Mouse (Mus musculus): ENCODE data around the gene Hist1h2bp. TPM values are rescaled to one million over a fixed set of nuclear protein-coding genes. Genes with fewer than 3 reads are reported as not detected.
A peak's percentile ranks its signal among the peaks of the same experiment; 100 is the strongest.
"Not testable (repeated sequence)": the region's sequence is repeated elsewhere in the genome, so short reads cannot be mapped to it uniquely, and the experiment has no call there.

The Hist1h2bp gene
- polyA plus RNA-seq, 1 experiment from 2014 or later = 2.5 TPM

GRCm38 (mm10) chr13:21830344-21830743 is 43.1 kb downstream of the Hist1h2bp start:
- H3K4me1 ChIP-seq (ENCODE audit: control insufficient read depth, insufficient read depth, low read length) = no peaks in the 10 kb centered on the region
- no peaks in the 10 kb centered on the region for H3K36me3 ChIP-seq (ENCODE audit: control insufficient read depth, insufficient read depth, low read length)
- H3K4me2 ChIP-seq = no peak overlapping the region
- no peak overlapping the region for H3K4me3 ChIP-seq (ENCODE audit: low read depth, low read length)
- no peaks in the 10 kb centered on the region for H3K27me3 ChIP-seq (ENCODE audit: control insufficient read depth, insufficient read depth, low read length)
- WGBS = 87% methylated on average over 10 of the region's 10 CpGs
- H3K9me3 ChIP-seq (ENCODE audit: control insufficient read depth, low read length) = no peaks in the 10 kb centered on the region
- DNase-seq (ENCODE audit: low spot score, missing footprints) (no peak), ATAC-seq (ENCODE audit: low FRiP score) (no peak)
- no peak overlapping the region for H3K9ac ChIP-seq (ENCODE audit: low read length)
- no peak overlapping the region for H3K27ac ChIP-seq (ENCODE audit: low read depth, low read length)

GRCm38 (mm10) chr13:21831418-21832394 is 44.4 kb downstream of the Hist1h2bp start, which contains the start of gene Hist1h4n:
TSS of gene Hist1h4n (minus strand) at chr13:21832196.
- not testable (repeated sequence) for H3K9me3 ChIP-seq (ENCODE audit: control insufficient read depth, low read length); H3K36me3 ChIP-seq (ENCODE audit: control insufficient read depth, insufficient read depth, low read length); H3K9ac ChIP-seq (ENCODE audit: low read length); H3K4me3 ChIP-seq (ENCODE audit: low read depth, low read length); DNase-seq (ENCODE audit: low spot score, missing footprints); H3K27ac ChIP-seq (ENCODE audit: low read depth, low read length); H3K27me3 ChIP-seq (ENCODE audit: control insufficient read depth, insufficient read depth, low read length); H3K4me1 ChIP-seq (ENCODE audit: control insufficient read depth, insufficient read depth, low read length)
- peak; percentile 80 for ATAC-seq (ENCODE audit: low FRiP score)
- 0% methylated on average over 17 of the region's 58 CpGs for WGBS
- 0 out of 2 replicates have a peak within 1 kb of the TSS, but pooled peaks have one; percentile 24 for H3K4me2 ChIP-seq

- H3K27ac ChIP-seq (ENCODE audit: low read depth, low read length); H3K9ac ChIP-seq (ENCODE audit: low read length); H3K27me3 ChIP-seq (ENCODE audit: control insufficient read depth, insufficient read depth, low read length); H3K36me3 ChIP-seq (ENCODE audit: control insufficient read depth, insufficient read depth, low read length); H3K9me3 ChIP-seq (ENCODE audit: control insufficient read depth, low read length); H3K4me2 ChIP-seq; H3K4me1 ChIP-seq (ENCODE audit: control insufficient read depth, insufficient read depth, low read length); DNase-seq (ENCODE audit: low spot score, missing footprints); H3K4me3 ChIP-seq (ENCODE audit: low read depth, low read length): not testable (repeated sequence)
- peak; percentile 95 for ATAC-seq (ENCODE audit: low FRiP score)
- WGBS = no CpG with 5 or more reads among the region's 24 CpGs
Observed at GRCm38 (mm10) chr13:21833461-21833860, 46.2 kb downstream of the Hist1h2bp start, which contains the start of the genes Hist1h2ap and Hist1h2br. TSS of gene Hist1h2ap (minus strand) at chr13:21833507. TSS of gene Hist1h2br (plus strand) at chr13:21833743.

Small RNA genes lying within 50 kb of the gene (microRNA-seq; reads per million reads assigned to microRNA genes)
- gene Gm19658 (not detected), gene Gm44346 (not detected), gene Gm44454 (not detected), gene Gm44466 (not detected)

Other genes with a start within 250 kb of the Hist1h2bp start
- 0.12 and 0.26 TPM in 2 replicates for gene Olfr1366, start 244.7 kb upstream of the Hist1h2bp start, polyA plus RNA-seq (2014; fragmentation: Nextera tagmentation; extraction: Ambion mirVana)
- gene Olfr1535, start 227.6 kb upstream of the Hist1h2bp start, polyA plus RNA-seq (2014; fragmentation: Nextera tagmentation; extraction: Ambion mirVana) = 0.04 TPM in 1 of 2 replicates, not detected in the other
- not detected in 2 replicates for gene Olfr1364, start 205.7 kb upstream of the Hist1h2bp start, polyA plus RNA-seq (2014; fragmentation: Nextera tagmentation; extraction: Ambion mirVana)
- not detected in 2 replicates for gene Olfr1362, start 173.4 kb upstream of the Hist1h2bp start, polyA plus RNA-seq (2014; fragmentation: Nextera tagmentation; extraction: Ambion mirVana)
- not detected in 2 replicates for gene Olfr11, start 144.9 kb upstream of the Hist1h2bp start, polyA plus RNA-seq (2014; fragmentation: Nextera tagmentation; extraction: Ambion mirVana)
- gene Olfr1361, start 124.1 kb upstream of the Hist1h2bp start, polyA plus RNA-seq (2014; fragmentation: Nextera tagmentation; extraction: Ambion mirVana) = not detected in 2 replicates
- not detected in 2 replicates for gene Olfr1360, start 110.1 kb upstream of the Hist1h2bp start, polyA plus RNA-seq (2014; fragmentation: Nextera tagmentation; extraction: Ambion mirVana)
- not detected in 2 replicates for gene Olfr1359, start 89.3 kb upstream of the Hist1h2bp start, polyA plus RNA-seq (2014; fragmentation: Nextera tagmentation; extraction: Ambion mirVana)
- 0.85 and 2.7 TPM in 2 replicates for gene Hist1h2bl, start 71.3 kb upstream of the Hist1h2bp start, polyA plus RNA-seq (2014; fragmentation: Nextera tagmentation; extraction: Ambion mirVana)
- gene Hist1h2ai, start 71.0 kb upstream of the Hist1h2bp start, polyA plus RNA-seq (2014; fragmentation: Nextera tagmentation; extraction: Ambion mirVana) = 19.8 and 20.9 TPM in 2 replicates
- gene Hist1h3h, start 69.8 kb upstream of the Hist1h2bp start, polyA plus RNA-seq (2014; fragmentation: Nextera tagmentation; extraction: Ambion mirVana) = 11.6 and 12.9 TPM in 2 replicates
- 4.2 and 5.7 TPM in 2 replicates for gene Hist1h2bm, start 65.4 kb upstream of the Hist1h2bp start, polyA plus RNA-seq (2014; fragmentation: Nextera tagmentation; extraction: Ambion mirVana)
- 1.0 and 2.2 TPM in 2 replicates for gene Hist1h4j, start 52.4 kb upstream of the Hist1h2bp start, polyA plus RNA-seq (2014; fragmentation: Nextera tagmentation; extraction: Ambion mirVana)
- gene Hist1h4k, start 37.0 kb upstream of the Hist1h2bp start, polyA plus RNA-seq (2014; fragmentation: Nextera tagmentation; extraction: Ambion mirVana) = 2.4 and 6.0 TPM in 2 replicates
- gene Hist1h2ak, start 33.6 kb upstream of the Hist1h2bp start, polyA plus RNA-seq (2014; fragmentation: Nextera tagmentation; extraction: Ambion mirVana) = 6.2 and 10.7 TPM in 2 replicates
- gene Hist1h2bn, start 33.3 kb upstream of the Hist1h2bp start, polyA plus RNA-seq (2014; fragmentation: Nextera tagmentation; extraction: Ambion mirVana) = 2.2 TPM in 1 of 2 replicates, not detected in the other
- 20.0 and 24.8 TPM in 2 replicates for gene Hist1h1b, start 6.8 kb upstream of the Hist1h2bp start, polyA plus RNA-seq (2014; fragmentation: Nextera tagmentation; extraction: Ambion mirVana)
- 289 and 304 TPM in 2 replicates for gene Hist1h3i, start 4.1 kb upstream of the Hist1h2bp start, polyA plus RNA-seq (2014; fragmentation: Nextera tagmentation; extraction: Ambion mirVana)
- 2.6 and 7.4 TPM in 2 replicates for gene Hist1h2an, start 243 bp upstream of the Hist1h2bp start, polyA plus RNA-seq (2014; fragmentation: Nextera tagmentation; extraction: Ambion mirVana)
- 17.8 and 23.3 TPM in 2 replicates for gene Hist1h2bq, start 22.7 kb downstream of the Hist1h2bp start, polyA plus RNA-seq (2014; fragmentation: Nextera tagmentation; extraction: Ambion mirVana)
- 1.7 TPM in 1 of 2 replicates, not detected in the other for gene Hist1h2ao, start 23.0 kb downstream of the Hist1h2bp start, polyA plus RNA-seq (2014; fragmentation: Nextera tagmentation; extraction: Ambion mirVana)
- not detected in 2 replicates for gene Hist1h4m, start 24.3 kb downstream of the Hist1h2bp start, polyA plus RNA-seq (2014; fragmentation: Nextera tagmentation; extraction: Ambion mirVana)
- gene Hist1h4n, start 44.7 kb downstream of the Hist1h2bp start, polyA plus RNA-seq (2014; fragmentation: Nextera tagmentation; extraction: Ambion mirVana) = 10.3 and 12.0 TPM in 2 replicates
- gene Hist1h2ap, start 46.0 kb downstream of the Hist1h2bp start, polyA plus RNA-seq (2014; fragmentation: Nextera tagmentation; extraction: Ambion mirVana) = 5,628 and 6,009 TPM in 2 replicates
- 17.8 and 23.1 TPM in 2 replicates for gene Hist1h2br, start 46.3 kb downstream of the Hist1h2bp start, polyA plus RNA-seq (2014; fragmentation: Nextera tagmentation; extraction: Ambion mirVana)
- gene Zfp184, start 157.6 kb downstream of the Hist1h2bp start, polyA plus RNA-seq (2014; fragmentation: Nextera tagmentation; extraction: Ambion mirVana) = 26.7 and 27.9 TPM in 2 replicates
- not detected in 2 replicates for gene Pom121l2, start 193.7 kb downstream of the Hist1h2bp start, polyA plus RNA-seq (2014; fragmentation: Nextera tagmentation; extraction: Ambion mirVana)
- 0.10 and 0.37 TPM in 2 replicates for gene Prss16, start 222.3 kb downstream of the Hist1h2bp start, polyA plus RNA-seq (2014; fragmentation: Nextera tagmentation; extraction: Ambion mirVana)
- gene Hist1h2ah, start 248.1 kb downstream of the Hist1h2bp start, polyA plus RNA-seq (2014; fragmentation: Nextera tagmentation; extraction: Ambion mirVana) = 6.3 and 6.8 TPM in 2 replicates
- 9.9 and 11.3 TPM in 2 replicates for gene Hist1h2bk, start 248.4 kb downstream of the Hist1h2bp start, polyA plus RNA-seq (2014; fragmentation: Nextera tagmentation; extraction: Ambion mirVana)

Measured in midbrain, embryonic 11.5 days (tissue).